ENCODE assay signal across 14 mouse cellular contexts in the genomic region with DNA sequence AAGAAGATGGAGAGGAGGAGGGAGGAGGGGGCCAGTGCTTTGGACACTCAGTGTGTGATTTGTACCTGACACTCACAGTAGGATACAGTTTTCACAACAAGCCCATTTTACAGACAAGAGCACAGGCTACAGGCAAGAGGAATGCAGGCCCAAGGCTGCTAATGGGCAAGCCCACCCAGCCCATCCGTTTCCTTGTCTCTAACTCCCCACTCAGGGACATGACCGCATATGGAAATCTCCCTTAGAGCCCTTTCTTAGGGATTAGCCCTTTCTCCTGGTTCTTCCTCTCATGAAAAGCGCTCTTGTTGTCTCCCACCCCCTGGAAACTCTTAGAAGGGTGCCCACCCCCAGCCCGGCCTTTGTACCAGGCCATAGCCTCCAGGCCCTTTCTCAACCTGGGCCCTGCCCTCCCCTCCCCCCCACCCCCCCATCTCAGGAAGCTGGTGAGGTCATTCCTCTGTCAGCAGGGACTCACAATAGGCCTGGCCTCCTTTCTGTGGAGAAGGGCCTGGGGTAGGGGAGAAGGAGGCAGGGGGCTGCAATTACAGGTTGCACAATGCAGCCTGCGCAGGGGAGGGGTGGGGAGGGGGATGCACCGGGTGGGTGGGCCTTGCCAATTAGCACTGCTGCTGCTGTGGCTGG. TPM values are rescaled to one million over a fixed set of nuclear protein-coding genes. Genes with fewer than 3 reads are reported as not detected.
DNase-seq lines count a peak whose midpoint lies in the region; ATAC-seq and TF ChIP-seq lines count a peak whose summit lies in the region.
"Had no signal": no experiment of that assay in that cellular context is flagged by ENCODE, and none has a peak within 500 bp of the region (broad histone marks: within the 10 kb centered on the region; RNA-seq: fewer than 3 reads in every experiment).

No protein-coding gene starts in this region.

- peaks cover 17% of the 10 kb centered on the region for H3K27me3 ChIP-seq in midbrain, embryonic 10.5 days (ENCODE audit: low read depth, poor library complexity, severe bottlenecking)
- no peaks in the 10 kb centered on the region for H3K27me3 ChIP-seq in midbrain, embryonic 15.5 days (replicated peaks)
- peaks cover 18% of the 10 kb centered on the region for H3K27me3 ChIP-seq in forebrain, embryonic 12.5 days
- H3K27me3 ChIP-seq in liver, postnatal 0 days (ENCODE audit: insufficient read depth, low read length), result no peaks in the 10 kb centered on the region; the same call in 1 of the 2 replicates

- H3K9ac ChIP-seq in midbrain, embryonic 15.5 days, result no peak overlapping the region
- no peak overlapping the region for H3K9ac ChIP-seq in forebrain, embryonic 12.5 days
- H3K9ac ChIP-seq in liver, postnatal 0 days (replicated peaks), result no peak overlapping the region
- H3K9ac ChIP-seq: lung, embryonic 15.5 days had no signal

- WGBS in midbrain, embryonic 10.5 days, result 12% methylated on average over 6 of the region's 6 CpGs
- 8% methylated on average over 6 of the region's 6 CpGs for WGBS in midbrain, embryonic 15.5 days
- 4% methylated on average over 6 of the region's 6 CpGs for WGBS in forebrain, embryonic 12.5 days
- WGBS in liver, postnatal 0 days (ENCODE audit: insufficient replicate concordance), result 22% methylated on average over 6 of the region's 6 CpGs

- peak; percentile 71 for DNase-seq in midbrain, embryonic 10.5 days (ENCODE audit: low spot score)
- peak; percentile 42 for DNase-seq in embryo, embryonic 10 days (ENCODE audit: low spot score)
- peak; percentile 52 for DNase-seq in mesoderm, embryonic 11.5 days (ENCODE audit: low read depth, low spot score)
- DNase-seq in left cerebral cortex, adult 11 months (ENCODE audit: low spot score), result no peak
- no peak for DNase-seq in liver, postnatal 0 days
- DNase-seq in adrenal gland, adult (ENCODE audit: inconsistent age in 2 of 2, low spot score in 1 of 2), result no peak
- DNase-seq: cerebellum, postnatal 10 days; left cerebral cortex, postnatal 4 days; thymus, postnatal 4 days had no signal

- no peaks in the 10 kb centered on the region for H3K36me3 ChIP-seq in midbrain, embryonic 10.5 days
- H3K36me3 ChIP-seq in midbrain, embryonic 15.5 days (replicated peaks), result no peaks in the 10 kb centered on the region
- H3K36me3 ChIP-seq in forebrain, embryonic 12.5 days (replicated peaks), result no peaks in the 10 kb centered on the region
- H3K36me3 ChIP-seq in liver, postnatal 0 days (replicated peaks; ENCODE audit: insufficient read depth, low read length), result no peaks in the 10 kb centered on the region
- H3K36me3 ChIP-seq: lung, embryonic 15.5 days had no signal

- H3K27ac ChIP-seq in midbrain, embryonic 10.5 days (replicated peaks), result peak overlapping the region; percentile 81
- no peak overlapping the region for H3K27ac ChIP-seq in midbrain, embryonic 15.5 days
- H3K27ac ChIP-seq in forebrain, embryonic 12.5 days, result peak overlapping the region; percentile 78
- H3K27ac ChIP-seq in liver, postnatal 0 days (ENCODE audit: low read depth), result no peak overlapping the region
- H3K27ac ChIP-seq: kidney, postnatal 0 days; lung, embryonic 15.5 days had no signal

- no peak for ATAC-seq in midbrain, embryonic 15.5 days (replicated peaks)
- peak; percentile 93 for ATAC-seq in forebrain, embryonic 12.5 days (ENCODE audit: low FRiP score)
- ATAC-seq in liver, postnatal 0 days, result no peak

- no peak overlapping the region for H3K4me3 ChIP-seq in midbrain, embryonic 10.5 days
- H3K4me3 ChIP-seq in midbrain, embryonic 15.5 days, result no peak overlapping the region
- H3K4me3 ChIP-seq in forebrain, embryonic 12.5 days (replicated peaks), result no peak overlapping the region
- H3K4me3 ChIP-seq in liver, postnatal 0 days (ENCODE audit: low read depth, low read length), result no peak overlapping the region
- H3K4me3 ChIP-seq: lung, embryonic 15.5 days had no signal

- no peak for TF ChIP-seq EP300 in liver, postnatal 0 days (IDR thresholded peaks at IDR 0.05; ENCODE audit: low read depth)

- H3K9me3 ChIP-seq in midbrain, embryonic 10.5 days (replicated peaks), result no peaks in the 10 kb centered on the region
- no peaks in the 10 kb centered on the region for H3K9me3 ChIP-seq in midbrain, embryonic 15.5 days
- H3K9me3 ChIP-seq in forebrain, embryonic 12.5 days, result no peaks in the 10 kb centered on the region
- H3K9me3 ChIP-seq in liver, postnatal 0 days (ENCODE audit: low read length), result no peaks in the 10 kb centered on the region
- H3K9me3 ChIP-seq: lung, embryonic 15.5 days had no signal

- no peak for TF ChIP-seq CTCF in liver, postnatal 0 days (IDR thresholded peaks at IDR 0.05; ENCODE audit: low read depth)

- no peak overlapping the region for H3K4me2 ChIP-seq in midbrain, embryonic 15.5 days
- H3K4me2 ChIP-seq in forebrain, embryonic 12.5 days, result no peak overlapping the region
- H3K4me2 ChIP-seq in liver, postnatal 0 days (ENCODE audit: low read depth, low read length), result no peak overlapping the region
- H3K4me2 ChIP-seq: lung, embryonic 15.5 days had no signal

- peaks cover 32% of the 10 kb centered on the region for H3K4me1 ChIP-seq in midbrain, embryonic 10.5 days
- no peaks in the 10 kb centered on the region; the same call in 1 of the 2 replicates for H3K4me1 ChIP-seq in midbrain, embryonic 15.5 days
- H3K4me1 ChIP-seq in forebrain, embryonic 12.5 days, result peaks cover 25% of the 10 kb centered on the region
- no peaks in the 10 kb centered on the region for H3K4me1 ChIP-seq in liver, postnatal 0 days (ENCODE audit: insufficient read depth)
- H3K4me1 ChIP-seq: lung, embryonic 15.5 days had no signal

RNA-seq across cellular contexts. Expression of a gene that starts 13.8 kb away (rescaled TPM):
- 8.4 and 10.7 TPM in 2 replicates for polyA plus RNA-seq in midbrain, embryonic 10.5 days (2016; fragmentation: Nextera tagmentation; extraction: Ambion mirVana)
- 24.8 and 25.6 TPM in 2 replicates for polyA plus RNA-seq in midbrain, embryonic 15.5 days (2015; fragmentation: Nextera tagmentation; extraction: Ambion mirVana)
- polyA plus RNA-seq in forebrain, embryonic 12.5 days (2016; fragmentation: Nextera tagmentation; extraction: Ambion mirVana), result 30.6 and 41.1 TPM in 2 replicates
- not detected in 2 replicates for polyA plus RNA-seq in liver, postnatal 0 days (2015; fragmentation: Nextera tagmentation; extraction: Ambion mirVana)
- polyA plus RNA-seq: heart, postnatal 0 days had no signal

RNA-seq across cellular contexts. Expression of a gene that starts 40.7 kb away (rescaled TPM):
- polyA plus RNA-seq in midbrain, embryonic 10.5 days (2016; fragmentation: Nextera tagmentation; extraction: Ambion mirVana), result 64.4 and 74.8 TPM in 2 replicates
- 13.4 and 14.8 TPM in 2 replicates for polyA plus RNA-seq in midbrain, embryonic 15.5 days (2015; fragmentation: Nextera tagmentation; extraction: Ambion mirVana)
- 17.9 and 20.4 TPM in 2 replicates for polyA plus RNA-seq in forebrain, embryonic 12.5 days (2016; fragmentation: Nextera tagmentation; extraction: Ambion mirVana)
- 0.25 and 0.41 TPM in 2 replicates for polyA plus RNA-seq in liver, postnatal 0 days (2015; fragmentation: Nextera tagmentation; extraction: Ambion mirVana)

Comparison
In these comparisons a context has a peak if more than half of its experiments do, and no peak if none do; other contexts are left out.
1. H3K27ac ChIP-seq: peak in midbrain, embryonic 10.5 days (single experiment) and forebrain, embryonic 12.5 days (single experiment); none in midbrain, embryonic 15.5 days (single experiment) and liver, postnatal 0 days (single experiment).
2. DNase-seq: peak in midbrain, embryonic 10.5 days (single experiment), embryo, embryonic 10 days (single experiment) and mesoderm, embryonic 11.5 days (single experiment); none in left cerebral cortex, adult 11 months (single experiment), liver, postnatal 0 days (single experiment) and adrenal gland, adult (0 of 2).
3. RNA of a gene that starts 40.7 kb away (polyA plus RNA-seq): 64.4 to 74.8 TPM in midbrain, embryonic 10.5 days, 17.9 to 20.4 TPM in forebrain, embryonic 12.5 days and 13.4 to 14.8 TPM in midbrain, embryonic 15.5 days; 0.25 to 0.41 TPM in liver, postnatal 0 days; every median in the first group is over 10 times any median in the second.